Mouse (Mus musculus) hindbrain, postnatal 0 days (tissue): ENCODE results near the gene Gm45837. TPM values are rescaled to one million over a fixed set of nuclear protein-coding genes. Genes with fewer than 3 reads are reported as not detected.

Source experiments
- microRNA counts: library from miRNA; unstranded; fragments of <30 nt; microRNA quantifications from one replicate; lab custom pipeline; 2015
- microRNA-seq, 2 experiments: library from miRNA; unstranded; fragments of <30 nt; microRNA quantifications; one replicate each; pipeline ENCODE4; 2016
- polyA plus RNA-seq: library from polyadenylated mRNA; unstranded; fragments of >200 nt; fragmentation: Nextera tagmentation; extraction: Ambion mirVana; gene quantifications from 2 replicates; pipeline ENCODE4 v1.2.1, GENCODE M21; 2015
- total RNA-seq: library from RNA; depleted of rRNA; stranded (reverse); fragments of >200 nt; gene quantifications from 2 replicates; pipeline ENCODE4 v1.2.3, GENCODE M21; 2014; rRNA removed

Gene Gm45837
- total and polyA plus RNA-seq, 2 experiments from 2014 or later, result not detected

MicroRNAs within 50 kb of the gene (microRNA counts, 519-probe panel; counts per million panel counts)
- microRNA mmu-miR-139-3p (lab: Ali Mortazavi, UCI) (not detected), microRNA mmu-miR-139-5p (lab: Ali Mortazavi, UCI) (2,369 counts per million, percentile 35 among the panel's probes with 10 or more counts)

Small RNA genes within 50 kb of the gene (microRNA-seq; reads per million reads assigned to microRNA genes)
- gene Mir139, result 3,379 to 3,946 reads per million in 2 experiments

Other genes with a start within 250 kb of the Gm45837 start
- 16.9 and 49.3 TPM in 2 replicates for gene Atg16l2, start 108.6 kb upstream of the Gm45837 start, total RNA-seq
- 18.8 and 20.6 TPM in 2 replicates for gene Atg16l2, start 108.6 kb upstream of the Gm45837 start, polyA plus RNA-seq
- 39.3 and 53.4 TPM in 2 replicates for gene Stard10, start 93.8 kb upstream of the Gm45837 start, total RNA-seq
- gene Stard10, start 93.8 kb upstream of the Gm45837 start, polyA plus RNA-seq, result 17.2 and 20.1 TPM in 2 replicates
- gene Arap1, start 62.8 kb upstream of the Gm45837 start, total RNA-seq, result 19.2 and 44.0 TPM in 2 replicates
- gene Arap1, start 62.8 kb upstream of the Gm45837 start, polyA plus RNA-seq, result 9.2 and 10.5 TPM in 2 replicates
- 54.4 and 55.8 TPM in 2 replicates for gene Pde2a, start 10.8 kb downstream of the Gm45837 start, total RNA-seq
- 26.7 and 27.1 TPM in 2 replicates for gene Pde2a, start 10.8 kb downstream of the Gm45837 start, polyA plus RNA-seq
- gene Art2b, start 174.7 kb downstream of the Gm45837 start, total RNA-seq, result not detected in 2 replicates
- not detected in 2 replicates for gene Art2b, start 174.7 kb downstream of the Gm45837 start, polyA plus RNA-seq